Mouse (Mus musculus): ENCODE measurements at regions not wholly inside any gene's neighbourhood (a gene's known extent, or its start where the extent isn't known, plus 50 kb on each side); places are given as distances from the start of the nearest gene placed in this dataset.

DNA sequence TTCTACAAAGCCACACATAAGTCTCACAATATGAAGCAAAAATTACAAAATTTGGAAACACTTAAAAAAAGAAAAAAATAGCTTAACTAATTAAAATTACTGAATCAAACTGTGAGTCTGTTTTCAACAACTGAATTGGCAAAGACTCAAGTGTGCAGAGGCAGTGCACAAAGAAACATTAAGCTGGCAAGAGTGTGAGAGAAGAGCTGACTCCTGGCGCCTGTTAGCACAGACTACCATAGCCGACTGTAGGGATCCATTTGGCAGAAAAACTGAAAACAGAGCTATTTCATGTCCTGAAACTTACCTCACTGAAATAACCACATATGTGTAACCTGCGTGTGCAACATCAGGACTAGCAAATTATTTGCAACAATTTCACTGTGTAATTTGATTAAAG is 746.4 kb upstream of the Cypt12 start:
- no peak for DNase-seq (ENCODE audit: low read depth, low spot score)

DNA sequence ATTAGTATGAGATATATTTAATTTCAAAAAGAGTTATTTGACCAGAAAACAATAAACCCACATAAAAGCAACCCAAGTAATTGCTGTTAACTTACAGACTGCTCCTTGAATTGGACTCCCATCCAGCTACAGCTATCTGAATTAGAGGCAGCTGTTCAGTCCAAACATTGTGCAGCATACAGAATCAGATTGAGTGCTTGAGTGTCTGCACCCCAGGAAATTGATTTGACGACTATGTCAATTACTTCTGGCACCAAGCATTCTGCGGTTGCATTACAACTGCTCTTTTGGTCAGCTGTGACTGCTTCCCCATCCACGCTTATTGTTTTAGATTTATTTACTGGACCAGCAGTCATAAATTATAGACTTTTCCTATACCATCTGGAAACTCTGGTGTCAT is 734.2 kb upstream of the Cypt12 start:
- peak; percentile 27 for DNase-seq (ENCODE audit: low read depth, low spot score)

DNA sequence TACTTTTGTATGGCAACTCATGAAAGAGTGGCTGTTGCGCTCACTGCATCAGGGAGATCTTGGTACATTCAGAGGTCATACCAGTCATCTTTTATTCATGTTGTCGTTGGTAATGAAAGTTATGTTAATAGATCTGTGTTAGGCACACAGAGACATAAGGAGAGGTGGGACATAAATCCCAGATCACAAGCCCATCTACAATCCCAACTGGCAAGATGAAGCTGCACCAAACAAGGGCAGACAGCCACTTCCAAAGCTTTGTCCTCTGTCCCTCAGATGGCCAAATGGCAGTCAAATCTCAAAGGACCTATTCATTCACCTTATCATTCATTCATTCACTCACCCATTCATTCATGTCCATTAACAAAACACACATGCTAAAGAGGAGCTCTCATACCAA is 731.4 kb upstream of the Cypt12 start:
- DNase-seq (ENCODE audit: low read depth, low spot score): peak; percentile 62

DNA sequence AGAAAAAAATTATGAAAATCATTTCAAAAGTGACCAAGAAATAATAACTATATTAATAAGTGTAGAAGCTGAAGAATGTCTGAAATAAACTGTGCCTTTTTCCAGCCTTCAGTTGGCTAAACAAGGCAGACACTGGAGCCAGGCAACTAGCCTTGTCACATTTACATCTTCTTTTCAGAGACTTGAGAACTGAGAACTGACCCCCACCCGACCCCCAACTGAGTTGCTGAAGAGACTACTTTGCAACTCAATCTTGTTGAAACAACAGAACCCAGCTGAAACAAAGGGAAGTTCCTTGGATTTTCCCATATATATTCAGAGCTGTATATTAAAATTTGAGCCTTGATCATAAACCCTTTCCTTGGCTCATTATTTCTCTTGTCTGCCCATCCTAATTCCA is 709.8 kb upstream of the Cypt12 start:
- no peak for DNase-seq (ENCODE audit: low read depth, low spot score)

DNA sequence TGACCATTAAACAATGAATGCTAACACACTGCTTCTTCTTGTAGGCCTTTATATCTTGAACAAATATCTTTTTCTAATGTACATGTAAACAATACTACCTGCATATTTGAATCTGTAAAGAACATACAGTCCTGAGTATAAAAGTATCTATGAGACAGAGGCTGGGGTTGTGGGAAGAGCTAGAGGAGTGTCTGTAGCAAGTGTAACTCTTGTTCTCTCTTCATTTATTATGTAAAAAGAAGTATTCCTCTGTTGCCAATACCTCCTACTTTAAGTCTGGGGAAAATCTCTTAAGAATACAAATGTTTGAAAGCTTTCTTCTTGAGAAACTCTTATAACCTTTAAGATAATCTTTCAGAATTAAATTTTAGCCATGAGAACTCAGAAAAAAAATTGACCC is 689.8 kb upstream of the Cypt12 start:
- no peak for DNase-seq (ENCODE audit: low read depth, low spot score)

DNA sequence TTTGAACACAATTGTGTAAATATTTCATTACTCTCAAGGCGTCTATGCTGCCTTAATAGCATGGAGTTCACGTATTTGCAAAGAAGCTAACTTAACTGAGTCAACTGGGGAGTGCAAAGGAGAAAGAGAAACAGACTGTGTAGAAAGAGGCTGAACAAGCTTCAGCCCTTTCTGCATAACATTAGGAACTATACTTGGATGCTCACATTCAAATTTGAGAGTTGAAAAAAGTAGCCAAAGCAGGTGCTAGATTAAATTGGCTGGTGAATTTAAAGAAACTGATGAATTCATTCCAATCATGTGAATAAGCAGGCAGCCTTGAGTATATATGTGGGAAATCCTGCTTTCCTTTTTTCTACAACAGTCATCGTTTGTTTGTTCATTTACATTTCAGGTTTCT is 689.1 kb upstream of the Cypt12 start:
- DNase-seq (ENCODE audit: low read depth, low spot score): no peak

DNA sequence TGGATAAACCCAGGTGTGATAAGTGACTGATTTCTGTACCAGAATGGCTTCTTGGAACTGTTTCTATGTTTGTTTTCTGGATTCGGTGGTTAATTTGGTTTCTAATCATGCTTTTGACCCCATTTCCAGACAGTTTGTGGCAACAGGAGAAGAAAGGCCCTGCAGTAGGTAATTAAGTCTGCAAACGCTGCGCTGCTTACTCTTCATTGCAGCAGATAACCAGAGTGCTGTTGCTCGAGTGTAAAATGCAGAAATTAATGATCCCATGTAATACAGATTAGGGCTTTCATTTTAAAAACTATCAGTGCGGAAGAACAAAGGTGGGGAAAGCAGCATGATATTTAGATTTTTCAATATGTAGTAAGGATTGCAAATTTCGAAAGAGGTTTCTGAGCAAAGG is 667.0 kb upstream of the Cypt12 start:
- DNase-seq (ENCODE audit: low read depth, low spot score): no peak

DNA sequence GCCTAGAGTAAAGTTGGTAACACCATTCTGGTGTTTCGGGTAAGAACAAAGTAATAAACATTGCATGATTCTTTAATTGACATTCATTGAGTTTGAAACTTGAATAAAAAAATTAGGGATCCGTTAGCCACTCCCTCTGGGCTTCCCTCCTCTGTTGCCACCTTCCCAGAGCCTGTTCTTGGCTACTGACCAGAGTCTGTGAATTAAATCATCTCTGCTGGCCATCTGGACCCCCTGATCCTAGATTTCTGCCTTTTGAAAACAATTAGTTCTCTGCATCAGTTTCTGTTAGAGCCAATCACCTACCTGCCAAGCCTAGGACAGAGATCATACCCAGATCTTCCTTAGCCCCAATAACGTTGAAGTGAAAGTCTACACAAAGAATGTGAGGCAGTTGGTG is 665.3 kb upstream of the Cypt12 start:
- no peak for DNase-seq (ENCODE audit: low read depth, low spot score)

DNA sequence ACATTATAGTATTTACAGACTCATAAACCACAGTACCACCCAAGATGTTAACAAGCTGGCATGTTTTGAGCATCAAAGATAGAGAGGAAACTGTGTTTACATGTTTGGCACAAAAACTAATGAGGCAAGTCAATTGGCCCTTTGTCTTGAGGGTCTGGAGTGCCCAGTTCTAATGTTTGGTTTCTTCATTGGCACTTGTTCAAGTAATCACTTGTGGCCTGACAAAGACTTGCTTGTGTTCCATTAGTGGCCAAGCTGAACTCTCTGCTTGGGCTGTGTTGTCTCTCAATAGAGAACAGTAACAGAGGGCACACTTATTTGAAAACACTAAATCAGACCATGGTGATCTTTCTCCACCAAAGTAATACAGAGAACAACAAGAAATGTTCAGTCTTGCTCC is 630.7 kb upstream of the Cypt12 start:
- no peak for DNase-seq (ENCODE audit: low read depth, low spot score)

DNA sequence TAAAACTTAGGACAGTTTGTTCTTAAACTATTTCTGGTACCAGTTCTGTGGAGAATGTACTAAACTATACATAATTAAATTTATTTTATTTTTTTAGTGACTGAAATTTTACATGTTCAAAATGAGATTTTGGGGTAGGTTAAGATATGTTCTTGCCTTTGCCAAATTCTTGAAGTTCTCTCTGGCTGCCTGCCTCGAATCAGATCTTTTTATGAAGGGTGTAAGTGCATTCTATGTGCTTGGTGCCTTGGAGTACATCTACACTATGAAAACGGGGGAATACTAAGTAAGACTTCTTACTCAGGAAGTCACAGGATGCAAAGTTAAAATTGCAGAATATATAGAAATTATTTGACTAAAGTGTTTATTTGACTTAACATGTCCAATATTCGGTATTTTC is 629.8 kb upstream of the Cypt12 start:
- DNase-seq (ENCODE audit: low read depth, low spot score): no peak

DNA sequence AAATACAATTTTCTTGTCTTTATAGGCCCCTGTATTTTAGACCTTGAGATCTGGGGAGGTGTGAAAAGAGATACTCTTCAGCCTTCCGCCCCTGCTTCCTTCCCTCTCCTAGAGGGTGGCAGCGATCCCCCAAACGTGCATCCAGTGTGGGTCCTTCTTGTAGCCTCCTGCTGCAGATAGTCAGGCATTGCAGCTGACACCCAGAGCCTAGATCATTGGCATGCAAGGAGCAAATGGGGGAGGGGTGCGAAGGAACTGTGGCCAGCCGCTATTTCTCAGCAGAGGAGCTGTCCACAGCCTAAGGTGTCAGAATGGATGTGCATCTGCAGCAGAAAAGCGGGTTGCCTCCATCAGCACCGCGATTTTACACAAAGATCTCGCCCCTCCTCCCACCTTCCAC is 629.0 kb upstream of the Cypt12 start:
- peak; percentile 66 for DNase-seq (ENCODE audit: low read depth, low spot score)

DNA sequence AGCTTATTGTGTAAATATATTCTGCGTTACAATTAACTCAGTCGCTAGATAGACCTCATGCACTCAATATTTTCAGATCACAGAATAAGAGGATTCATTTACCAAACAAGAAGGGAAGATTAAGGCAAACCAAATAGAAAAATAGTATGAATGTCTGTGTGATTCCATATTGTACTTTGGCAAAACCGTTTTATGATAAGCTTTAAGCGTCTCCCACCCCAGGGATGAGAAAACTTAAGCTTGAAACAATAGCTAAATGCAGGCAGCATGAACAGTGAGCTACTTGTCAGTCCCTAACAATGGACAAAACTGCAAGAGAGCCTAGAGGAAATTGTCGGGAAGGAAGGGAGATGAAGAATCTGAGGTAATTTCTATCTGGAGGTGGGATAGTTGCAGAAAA is 628.3 kb upstream of the Cypt12 start:
- DNase-seq (ENCODE audit: low read depth, low spot score): no peak

DNA sequence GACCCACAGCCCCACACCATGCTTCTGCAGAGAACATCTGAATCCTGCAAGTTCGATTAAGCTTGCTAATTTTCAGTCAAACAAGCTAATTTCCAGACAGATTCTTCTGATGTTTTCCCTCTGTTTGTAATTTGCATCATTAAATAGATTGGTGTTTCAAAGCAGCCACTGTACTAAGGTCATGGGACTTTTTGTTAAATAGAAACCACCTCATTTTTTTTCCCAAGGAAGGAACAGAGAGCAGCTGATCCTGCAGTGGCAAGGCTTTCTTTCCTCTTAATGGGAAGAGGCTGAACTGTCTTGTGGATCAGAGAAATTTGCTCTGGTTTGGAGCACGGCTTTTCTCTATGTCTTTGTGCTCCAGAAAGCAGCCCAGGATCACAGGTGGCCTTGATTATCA is 625.9 kb upstream of the Cypt12 start:
- DNase-seq (ENCODE audit: low read depth, low spot score): no peak

DNA sequence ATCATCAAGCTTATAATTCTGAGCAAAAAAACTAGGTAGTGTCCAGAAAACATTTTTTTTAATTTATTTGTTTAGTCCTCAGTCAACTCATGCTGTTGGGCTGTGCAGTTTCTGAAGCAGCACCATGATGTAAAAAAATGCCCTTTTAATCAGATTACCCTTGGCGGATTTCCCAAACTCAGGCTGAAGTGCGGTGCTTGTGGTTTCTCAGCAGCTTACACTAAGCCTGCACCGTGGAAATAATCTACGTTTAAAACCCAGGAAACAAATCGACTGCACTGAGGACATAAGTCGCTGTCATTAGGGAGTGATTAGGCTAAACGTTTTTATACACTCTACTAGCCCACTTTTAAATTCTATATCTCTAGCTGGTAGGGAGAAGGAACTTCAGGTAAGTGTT is 623.4 kb upstream of the Cypt12 start:
- no peak for DNase-seq (ENCODE audit: low read depth, low spot score)

DNA sequence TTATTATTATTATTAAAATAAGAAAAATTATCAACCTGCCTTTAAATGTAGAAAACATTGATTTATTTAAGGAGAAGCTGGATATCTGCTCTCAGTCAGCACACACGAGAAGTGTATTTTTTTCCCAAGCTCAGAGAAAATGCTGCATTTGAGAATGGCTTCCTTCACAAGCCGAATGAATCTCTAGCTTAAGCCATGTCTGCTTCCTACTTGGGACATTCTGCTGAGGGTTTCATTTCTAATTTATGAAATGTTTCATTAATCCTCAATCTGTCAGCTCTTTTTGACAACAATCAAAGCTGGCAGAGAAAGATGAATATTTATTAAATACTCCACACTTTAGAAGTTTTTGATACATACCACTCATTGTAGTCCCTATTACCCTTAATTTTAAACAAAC is 622.4 kb upstream of the Cypt12 start:
- DNase-seq (ENCODE audit: low read depth, low spot score): no peak

DNA sequence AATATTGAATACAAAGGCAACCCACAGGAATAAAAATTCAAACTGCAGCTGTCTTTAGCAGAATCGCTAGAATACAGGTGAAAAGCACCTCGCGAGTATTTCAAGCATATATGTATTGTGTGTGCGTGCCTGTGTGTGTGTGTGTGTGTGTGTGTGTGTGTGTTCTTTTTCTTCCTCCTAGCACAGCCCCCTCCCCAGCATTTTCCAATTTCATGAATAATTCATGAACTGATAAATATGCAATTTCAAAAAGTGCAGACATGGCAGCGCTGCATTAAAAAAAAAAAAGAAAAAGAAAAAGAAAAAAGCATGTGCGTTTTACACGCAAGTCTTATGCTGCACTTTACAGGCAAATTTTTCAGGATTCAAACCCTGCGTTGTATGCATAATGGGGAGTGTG is 621.9 kb upstream of the Cypt12 start:
- DNase-seq (ENCODE audit: low read depth, low spot score): no peak

DNA sequence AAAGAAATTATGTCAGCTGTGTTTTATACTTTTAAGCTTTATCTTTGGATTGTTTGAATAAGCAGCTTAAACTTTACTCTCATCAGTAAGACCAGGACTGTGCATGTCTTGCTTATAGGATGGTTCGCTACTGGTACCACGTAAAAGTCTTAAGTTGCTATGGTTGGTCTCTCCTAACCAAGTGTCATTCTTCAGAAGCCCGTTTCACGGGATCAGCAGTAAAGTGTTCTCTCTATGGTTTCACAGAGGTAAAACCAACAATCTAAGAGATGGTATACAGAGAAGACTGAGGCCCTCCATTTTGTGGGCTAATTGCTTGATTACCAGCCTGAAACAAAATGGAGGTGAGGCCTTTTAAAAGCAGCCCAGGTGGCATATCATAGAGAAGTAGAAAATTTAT is 621.4 kb upstream of the Cypt12 start:
- no peak for DNase-seq (ENCODE audit: low read depth, low spot score)

DNA sequence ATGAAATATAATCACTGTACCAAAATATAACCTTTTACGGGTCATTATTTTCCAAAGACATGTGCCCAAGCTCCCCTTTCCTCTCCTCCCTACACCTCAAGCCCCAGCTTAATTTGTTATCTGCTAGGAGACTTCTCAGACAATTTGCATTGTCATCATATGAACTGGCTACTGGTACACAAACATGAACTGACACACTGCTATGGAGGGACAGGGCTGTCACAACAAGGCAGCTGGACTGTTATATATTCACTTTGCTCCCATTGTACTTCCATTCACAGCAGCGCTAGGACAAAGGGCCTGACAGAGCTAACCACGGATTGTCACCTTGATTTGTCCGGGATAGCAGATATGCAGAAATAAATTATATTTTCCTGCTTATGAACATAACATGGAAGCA is 620.5 kb upstream of the Cypt12 start:
- no peak for DNase-seq (ENCODE audit: low read depth, low spot score)

DNA sequence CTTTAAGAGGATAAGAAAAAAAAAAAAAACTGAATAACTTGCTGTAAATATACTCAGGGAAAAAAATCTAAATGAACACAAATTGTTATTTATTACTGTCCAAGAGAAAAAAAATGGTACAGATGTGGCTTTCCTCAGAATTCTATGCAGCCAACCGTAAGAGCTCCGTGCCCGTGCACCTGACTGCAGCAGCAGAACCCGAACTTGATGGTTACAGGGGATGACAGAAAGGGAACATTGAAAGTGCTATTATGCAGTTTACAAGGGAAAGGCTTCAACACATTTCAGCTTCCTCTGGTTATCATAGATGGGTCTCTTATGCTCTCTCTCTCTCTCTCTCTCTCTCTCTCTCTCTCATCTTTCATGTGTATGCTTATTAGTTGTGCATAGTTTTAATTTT is 618.8 kb upstream of the Cypt12 start:
- DNase-seq (ENCODE audit: low read depth, low spot score): no peak

DNA sequence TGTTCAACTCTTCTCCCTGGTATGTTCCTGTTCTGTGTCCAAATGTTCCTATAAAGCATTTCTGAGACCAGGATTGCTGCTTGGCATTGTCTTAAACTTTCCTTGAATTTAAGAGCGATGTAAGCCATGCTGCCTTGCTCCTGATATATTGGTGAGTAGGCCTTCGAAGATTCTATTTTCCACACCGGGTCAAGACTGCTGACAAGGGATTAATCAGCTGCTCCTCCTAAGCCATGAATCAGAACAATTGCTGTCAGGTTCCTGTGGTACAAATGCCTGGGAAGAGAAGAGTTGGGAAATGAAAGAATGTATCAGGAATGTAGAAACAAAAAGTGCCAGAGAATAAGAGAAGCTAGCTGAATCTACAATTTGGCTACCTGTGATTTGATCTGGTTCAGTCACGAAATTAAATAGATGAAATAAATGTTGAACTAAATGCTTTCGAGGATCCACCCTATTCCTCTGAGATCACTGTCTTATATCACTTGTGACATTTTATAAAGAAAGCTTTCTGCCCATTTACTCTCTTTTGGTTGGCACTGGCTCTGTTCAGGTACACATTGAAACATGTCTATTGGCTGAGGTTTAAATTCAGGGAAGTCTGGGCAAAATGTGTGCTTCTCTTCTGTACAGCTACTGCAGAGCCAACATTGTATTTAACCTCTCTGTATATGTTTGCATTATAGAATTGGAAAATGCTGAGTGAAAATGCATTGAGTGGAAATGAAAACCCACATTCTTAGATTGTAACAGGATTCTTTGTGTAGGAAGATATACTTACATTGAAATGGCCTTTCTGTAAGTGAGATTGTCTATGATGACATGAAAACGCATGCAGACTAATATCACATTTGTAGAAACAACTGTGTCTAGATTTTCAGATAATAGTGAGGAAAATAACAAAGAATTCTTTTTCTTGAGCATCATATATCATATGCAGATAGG is 617.5 kb upstream of the Cypt12 start:
- DNase-seq (ENCODE audit: low read depth, low spot score): peak; percentile 27

DNA sequence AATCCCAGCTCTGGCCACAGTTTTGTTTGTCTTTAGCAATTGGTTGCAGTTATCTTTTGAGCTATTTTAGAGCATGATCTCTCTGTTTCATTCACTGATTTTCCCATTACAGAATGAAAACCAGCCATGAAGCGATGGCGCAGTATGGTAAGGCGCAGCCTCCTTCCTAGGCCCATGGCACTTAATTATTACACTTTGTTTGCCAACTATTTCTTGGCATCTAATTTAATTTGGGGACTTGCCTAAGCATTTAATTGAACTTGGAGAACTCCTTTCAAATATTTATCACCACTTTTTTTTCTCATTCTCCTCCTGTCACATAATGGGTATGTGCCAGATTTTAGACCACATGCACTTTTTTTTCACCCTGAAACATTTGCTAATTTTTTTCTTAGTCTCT is 588.0 kb upstream of the Cypt12 start:
- DNase-seq (ENCODE audit: low read depth, low spot score): no peak
